Comparison of ENCODE assay signal across 8 mouse cellular contexts in the genomic region with DNA sequence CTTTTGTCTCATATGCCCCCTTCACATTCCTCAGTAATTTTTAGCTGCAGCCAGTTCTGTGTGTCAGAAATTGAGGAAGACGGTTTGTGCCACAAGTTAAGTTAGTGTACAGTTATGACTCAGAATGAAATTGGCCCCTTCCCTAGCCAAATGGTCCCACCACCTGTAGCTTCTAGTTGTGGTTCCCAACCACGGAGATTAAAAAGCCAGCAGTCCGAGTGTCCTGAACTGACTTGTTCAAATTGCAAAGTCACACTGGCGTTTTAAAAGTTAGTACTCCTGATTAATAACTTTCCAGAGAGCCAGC. TPM values are rescaled to one million over a fixed set of nuclear protein-coding genes. Genes with fewer than 3 reads are reported as not detected.
A peak's percentile ranks its signal among the peaks of the same experiment; 100 is the strongest.
DNase-seq lines count a peak whose midpoint lies in the region; ATAC-seq lines count a peak whose summit lies in the region.

No protein-coding gene starts in this region.

- 18% methylated on average over 4 of the region's 4 CpGs for WGBS in forebrain, embryonic 10.5 days
- 17% methylated on average over 4 of the region's 4 CpGs for WGBS in limb, embryonic 10.5 days
- WGBS in midbrain, embryonic 15.5 days, result 19% methylated on average over 4 of the region's 4 CpGs

- peak overlapping the region; percentile 54 for H3K4me2 ChIP-seq in midbrain, embryonic 15.5 days

- peaks cover 26% of the 10 kb centered on the region for H3K4me1 ChIP-seq in forebrain, embryonic 10.5 days
- peaks cover 14% of the 10 kb centered on the region for H3K4me1 ChIP-seq in limb, embryonic 10.5 days
- peaks cover 18% of the 10 kb centered on the region for H3K4me1 ChIP-seq in midbrain, embryonic 15.5 days

- H3K27ac ChIP-seq in forebrain, embryonic 10.5 days, result peak overlapping the region; percentile 97
- peak overlapping the region; percentile 97 for H3K27ac ChIP-seq in limb, embryonic 10.5 days
- H3K27ac ChIP-seq in midbrain, embryonic 15.5 days, result no peak overlapping the region

- ATAC-seq in midbrain, embryonic 15.5 days (replicated peaks), result no peak; the same call in 1 of the 2 replicates

- 0 out of 2 replicates have a peak overlapping the region, but pooled peaks have one; percentile 92 for H3K9ac ChIP-seq in midbrain, embryonic 15.5 days

- DNase-seq in adrenal gland, postnatal 14 days, result peak; percentile 11
- no peak for DNase-seq in adrenal gland, postnatal 4 days (ENCODE audit: low spot score in 2 of 2)
- peak; percentile 83 for DNase-seq in A20 (ENCODE audit: low read depth, low spot score)
- DNase-seq in forebrain, embryonic 10.5 days (ENCODE audit: extremely low spot score, low spot score), result no peak
- no peak for DNase-seq in limb, embryonic 10.5 days (ENCODE audit: low spot score)
- no peak for DNase-seq in urinary bladder, adult 2 months (ENCODE audit: low spot score)
- no peak for DNase-seq in layer of hippocampus, adult 11-12 months (ENCODE audit: low spot score)

- H3K27me3 ChIP-seq in forebrain, embryonic 10.5 days (ENCODE audit: poor library complexity, severe bottlenecking), result no peaks in the 10 kb centered on the region
- no peaks in the 10 kb centered on the region for H3K27me3 ChIP-seq in limb, embryonic 10.5 days (ENCODE audit: low read depth, poor library complexity, severe bottlenecking)
- no peaks in the 10 kb centered on the region for H3K27me3 ChIP-seq in midbrain, embryonic 15.5 days (replicated peaks)

- H3K4me3 ChIP-seq in forebrain, embryonic 10.5 days, result peak overlapping the region; percentile 92
- H3K4me3 ChIP-seq in limb, embryonic 10.5 days, result peak overlapping the region; percentile 82
- peak overlapping the region; percentile 76 for H3K4me3 ChIP-seq in midbrain, embryonic 15.5 days

- H3K36me3 ChIP-seq in forebrain, embryonic 10.5 days (replicated peaks), result peaks cover 17% of the 10 kb centered on the region
- H3K36me3 ChIP-seq in limb, embryonic 10.5 days, result peaks cover 15% of the 10 kb centered on the region
- peaks cover 8% of the 10 kb centered on the region; the same call in 1 of the 2 replicates for H3K36me3 ChIP-seq in midbrain, embryonic 15.5 days (replicated peaks)

- no peaks in the 10 kb centered on the region for H3K9me3 ChIP-seq in forebrain, embryonic 10.5 days
- no peaks in the 10 kb centered on the region for H3K9me3 ChIP-seq in limb, embryonic 10.5 days (replicated peaks)
- H3K9me3 ChIP-seq in midbrain, embryonic 15.5 days, result no peaks in the 10 kb centered on the region

RNA-seq across cellular contexts. Expression of a gene that starts 0.7 kb away (rescaled TPM):
- total RNA-seq in adrenal gland, postnatal 14 days (2021), result 35.5 and 39.3 TPM in 2 replicates
- total RNA-seq in adrenal gland, postnatal 4 days (2021), result 10 to 100 TPM; 43.5 to 47.0 TPM
- 49.1 and 52.7 TPM in 2 replicates for polyA plus RNA-seq in forebrain, embryonic 10.5 days (2016; fragmentation: Nextera tagmentation; extraction: Ambion mirVana)
- polyA plus RNA-seq in limb, embryonic 10.5 days (2016; fragmentation: Nextera tagmentation; extraction: Ambion mirVana), result 45.2 and 47.1 TPM in 2 replicates
- polyA plus RNA-seq in midbrain, embryonic 15.5 days (2015; fragmentation: Nextera tagmentation; extraction: Ambion mirVana), result 34.2 and 34.8 TPM in 2 replicates
- polyA plus RNA-seq in urinary bladder, adult 2 months (2012; rRNA removed), result 42.9 and 44.2 TPM in 2 replicates

RNA-seq across cellular contexts. Expression of a gene that starts 0.7 kb away (rescaled TPM):
- 49.3 and 54.3 TPM in 2 replicates for total RNA-seq in adrenal gland, postnatal 14 days (2021)
- 10 to 100 TPM; 58.3 to 59.9 TPM for total RNA-seq in adrenal gland, postnatal 4 days (2021)
- polyA plus RNA-seq in forebrain, embryonic 10.5 days (2016; fragmentation: Nextera tagmentation; extraction: Ambion mirVana), result 58.4 and 58.8 TPM in 2 replicates
- polyA plus RNA-seq in limb, embryonic 10.5 days (2016; fragmentation: Nextera tagmentation; extraction: Ambion mirVana), result 46.4 and 57.6 TPM in 2 replicates
- 184 and 191 TPM in 2 replicates for polyA plus RNA-seq in midbrain, embryonic 15.5 days (2015; fragmentation: Nextera tagmentation; extraction: Ambion mirVana)
- 40.4 and 43.7 TPM in 2 replicates for polyA plus RNA-seq in urinary bladder, adult 2 months (2012; rRNA removed)

Comparison
In these comparisons a context has a peak if more than half of its experiments do, and no peak if none do; other contexts are left out.
1. DNase-seq: peak in adrenal gland, postnatal 14 days (single experiment) and A20 (single experiment); none in adrenal gland, postnatal 4 days (0 of 2), forebrain, embryonic 10.5 days (single experiment), limb, embryonic 10.5 days (single experiment), urinary bladder, adult 2 months (single experiment) and layer of hippocampus, adult 11-12 months (single experiment).
2. Peak in every context shown above with its lines, with median percentiles within 50 percentile points of each other: H3K4me3 ChIP-seq.